9 mouse cellular contexts compared by ENCODE assay signal in genomic region chr1:62751011-62752006, GRCm38 (mm10). TPM values are rescaled to one million over a fixed set of nuclear protein-coding genes. Genes with fewer than 3 reads are reported as not detected.
A peak's percentile ranks its signal among the peaks of the same experiment; 100 is the strongest.
DNase-seq lines count a peak whose midpoint lies in the region; ATAC-seq lines count a peak whose summit lies in the region.
"Had no signal": no experiment of that assay in that cellular context is flagged by ENCODE, and none has a peak within 500 bp of the region (broad histone marks: within the 10 kb centered on the region; RNA-seq: fewer than 3 reads in every experiment).

No protein-coding gene starts in this region.

- H3K9me3 ChIP-seq in hindbrain, embryonic 11.5 days (ENCODE audit: control insufficient read depth, low read length): no peaks in the 10 kb centered on the region
- H3K9me3 ChIP-seq in midbrain, embryonic 14.5 days (ENCODE audit: control insufficient read depth, low read length): no peaks in the 10 kb centered on the region

- H3K4me3 ChIP-seq in hindbrain, embryonic 11.5 days (ENCODE audit: low read depth, low read length): no peak overlapping the region
- H3K4me3 ChIP-seq in midbrain, embryonic 14.5 days (replicated peaks; ENCODE audit: low read depth, low read length): no peak overlapping the region
- H3K4me3 ChIP-seq: myocyte had no signal

- peaks cover 6% of the 10 kb centered on the region for H3K27me3 ChIP-seq in hindbrain, embryonic 11.5 days (ENCODE audit: control insufficient read depth, insufficient read depth, low read length)
- peaks cover 27% of the 10 kb centered on the region; the same call in 1 of the 2 replicates for H3K27me3 ChIP-seq in midbrain, embryonic 14.5 days (ENCODE audit: control insufficient read depth, insufficient read depth, low read length)

- 0 out of 2 replicates have a peak, but pooled peaks have one; percentile 35 for ATAC-seq in hindbrain, embryonic 11.5 days (ENCODE audit: low FRiP score)
- ATAC-seq in midbrain, embryonic 14.5 days (ENCODE audit: low FRiP score, low TSS enrichment): peak; percentile 73
- ATAC-seq in inflammation-experienced regulatory T-cells, adult 6 months: no peak

- WGBS in hindbrain, embryonic 11.5 days: 50% methylated on average over 15 of the region's 15 CpGs
- WGBS in midbrain, embryonic 14.5 days: 18% methylated on average over 15 of the region's 15 CpGs

- H3K36me3 ChIP-seq in hindbrain, embryonic 11.5 days (ENCODE audit: control insufficient read depth, insufficient read depth, low read length): no peaks in the 10 kb centered on the region
- H3K36me3 ChIP-seq in midbrain, embryonic 14.5 days (ENCODE audit: control insufficient read depth, insufficient read depth, low read length): peaks cover 18% of the 10 kb centered on the region

- H3K27ac ChIP-seq in hindbrain, embryonic 11.5 days (ENCODE audit: low read depth, low read length): no peak overlapping the region
- H3K27ac ChIP-seq in midbrain, embryonic 14.5 days (replicated peaks; ENCODE audit: low read depth, low read length): peak overlapping the region; percentile 52

- peak; percentile 53 to 56 for DNase-seq in cerebellum, postnatal 14 days
- DNase-seq in cerebellum, adult 11 months: no peak
- DNase-seq in right cerebral cortex, postnatal 14 days: peak; percentile 52
- no peak for DNase-seq in right cerebral cortex, adult 18-20 months
- DNase-seq in hindbrain, embryonic 11.5 days (ENCODE audit: low spot score): peak; percentile 52
- DNase-seq in midbrain, embryonic 14.5 days: peak; percentile 85
- DNase-seq in thymus, adult 18-20 months: no peak

- peaks cover 4% of the 10 kb centered on the region for H3K4me1 ChIP-seq in hindbrain, embryonic 11.5 days (replicated peaks; ENCODE audit: control insufficient read depth, insufficient read depth, low read length)
- H3K4me1 ChIP-seq in midbrain, embryonic 14.5 days (ENCODE audit: control insufficient read depth, insufficient read depth, low read length): peaks cover 46% of the 10 kb centered on the region

- H3K9ac ChIP-seq in hindbrain, embryonic 11.5 days (ENCODE audit: low read depth, low read length): no peak overlapping the region
- no peak overlapping the region for H3K9ac ChIP-seq in midbrain, embryonic 14.5 days (replicated peaks; ENCODE audit: low read length)

- H3K4me2 ChIP-seq in hindbrain, embryonic 11.5 days (replicated peaks; ENCODE audit: low read depth, low read length): no peak overlapping the region
- peak overlapping the region; percentile 25; the same call in 1 of the 2 replicates for H3K4me2 ChIP-seq in midbrain, embryonic 14.5 days (ENCODE audit: low read length)

RNA-seq across cellular contexts. Expression of gene Nrp2, which starts 48.2 kb away (rescaled TPM):
- 22.5 and 29.3 TPM in 2 replicates for polyA plus RNA-seq in hindbrain, embryonic 11.5 days (2014; fragmentation: Nextera tagmentation; extraction: Ambion mirVana)
- 17.6 and 19.5 TPM in 2 replicates for polyA plus RNA-seq in midbrain, embryonic 14.5 days (2014; fragmentation: Nextera tagmentation; extraction: Ambion mirVana)
- under 1 TPM in 1 of 3 experiments, not detected in 2; 0.05 TPM for polyA plus RNA-seq in inflammation-experienced regulatory T-cells, adult 6 months (2017; shearing (Covaris generic))

Comparison
In these comparisons a context has a peak if more than half of its experiments do, and no peak if none do; other contexts are left out.
1. DNase-seq: peak in cerebellum, postnatal 14 days (2 of 2), right cerebral cortex, postnatal 14 days (single experiment), hindbrain, embryonic 11.5 days (single experiment) and midbrain, embryonic 14.5 days (single experiment); none in cerebellum, adult 11 months (single experiment), right cerebral cortex, adult 18-20 months (single experiment) and thymus, adult 18-20 months (0 of 2).
2. RNA of gene Nrp2, which starts 48.2 kb away (polyA plus RNA-seq): 22.5 to 29.3 TPM in hindbrain, embryonic 11.5 days and 17.6 to 19.5 TPM in midbrain, embryonic 14.5 days; 0.05 TPM in inflammation-experienced regulatory T-cells, adult 6 months; every median in the first group is over 10 times any median in the second.